Mouse (Mus musculus) CH12.LX (cell line): ENCODE data around the gene Tcf7l1. TPM values are rescaled to one million over a fixed set of nuclear protein-coding genes. Genes with fewer than 3 reads are reported as not detected.

Experiments used
- DNase-seq: peaks from one replicate; pipeline ENCODE4 v3.0.0-alpha.2; 2013; ENCODE audit errors: extremely low read depth
- H3K27ac ChIP-seq: 2 replicates; pipeline ENCODE4 v1.5.1; 2012; ENCODE audit warnings: low read depth, mild to moderate bottlenecking, control low read depth, moderate library complexity; ENCODE audit not compliant: insufficient read depth
- H3K27me3 ChIP-seq: replicated peaks from 2 replicates; pipeline ENCODE3; 2012; ENCODE audit warnings: inconsistent platforms
- H3K36me3 ChIP-seq, 2 experiments: replicated peaks in 1 of 2; 2 replicates each; pipeline versions ENCODE3 to v1.6.1; 2012; ENCODE audit warnings: inconsistent platforms in 1 of 2, low read length in 1 of 2, mild to moderate bottlenecking in 1 of 2, mixed read lengths in 1 of 2, moderate library complexity in 1 of 2; ENCODE audit not compliant: control insufficient read depth in 1 of 2, insufficient read depth in 1 of 2
- H3K4me1 ChIP-seq, 2 experiments: 2 replicates each; pipeline ENCODE4 v1.6.1; 2012; ENCODE audit warnings: inconsistent platforms in 1 of 2, moderate library complexity in 1 of 2; ENCODE audit not compliant: insufficient read depth in 2 of 2, control insufficient read depth in 1 of 2
- H3K4me2 ChIP-seq: 2 replicates; pipeline ENCODE4 v1.6.1; 2012; ENCODE audit warnings: low read depth, mild to moderate bottlenecking, control low read depth; ENCODE audit not compliant: poor library complexity, insufficient read depth, severe bottlenecking
- H3K4me3 ChIP-seq, 3 experiments: fragments of 150-350 bp in 1 of 3; sonication (generic) in 1 of 3; replicated peaks in 1 of 3; 2 replicates each; pipeline versions ENCODE3 to v1.5.1; 2011 to 2012; ENCODE audit warnings: low read depth in 2 of 3, low read length in 2 of 3, mild to moderate bottlenecking in 2 of 3, moderate library complexity in 2 of 3, control low read depth in 1 of 3, improper control_type of control experiment in 1 of 3, inconsistent platforms in 1 of 3, mixed read lengths in 1 of 3; ENCODE audit not compliant: poor library complexity in 1 of 3
- H3K79me2 ChIP-seq: replicated peaks from 2 replicates; pipeline ENCODE4 v1.6.1; 2012; ENCODE audit warnings: mild to moderate bottlenecking, moderate library complexity; ENCODE audit not compliant: control insufficient read depth, poor library complexity, insufficient read depth, severe bottlenecking; ENCODE audit errors: extremely low read depth
- H3K9ac ChIP-seq: 2 replicates; pipeline ENCODE4 v1.6.1; 2012; ENCODE audit warnings: low read depth, mild to moderate bottlenecking, control low read depth, moderate library complexity; ENCODE audit not compliant: insufficient read depth
- H3K9me3 ChIP-seq: replicated peaks from 2 replicates; pipeline ENCODE3; 2012; ENCODE audit warnings: low read length, inconsistent platforms, mixed read lengths
- CHD1 ChIP-seq: IDR thresholded peaks from 2 replicates; pipeline ENCODE4 v1.6.1; 2012; ENCODE audit warnings: low read depth, low read length, improper control_type of control experiment, inconsistent platforms
- CHD2 ChIP-seq: IDR thresholded peaks from 2 replicates; pipeline ENCODE4 v1.6.1; 2011; ENCODE audit warnings: low read length, improper control_type of control experiment
- E2F4 ChIP-seq: IDR thresholded peaks from 2 replicates; pipeline ENCODE4 v1.6.1; 2011; ENCODE audit warnings: low read depth, low read length, improper control_type of control experiment; ENCODE audit not compliant: insufficient replicate concordance
- ETS1 ChIP-seq: conservative IDR thresholded peaks from 2 replicates; pipeline ENCODE4 v1.6.1; 2012; ENCODE audit warnings: low read depth, mild to moderate bottlenecking, inconsistent platforms, low read length, improper control_type of control experiment, moderate library complexity
- GABPA ChIP-seq: IDR thresholded peaks from 2 replicates; pipeline ENCODE4 v1.6.1; 2012; ENCODE audit warnings: low read depth, low read length, improper control_type of control experiment, inconsistent platforms; ENCODE audit not compliant: insufficient replicate concordance
- HCFC1 ChIP-seq: IDR thresholded peaks from 2 replicates; pipeline ENCODE4 v1.6.1; 2012; ENCODE audit warnings: low read depth, mild to moderate bottlenecking, inconsistent platforms, low read length, improper control_type of control experiment
- JUN ChIP-seq: IDR thresholded peaks from 2 replicates; pipeline ENCODE4 v1.6.1; 2011; ENCODE audit warnings: low read depth, mild to moderate bottlenecking, low read length, improper control_type of control experiment, moderate library complexity; ENCODE audit not compliant: insufficient read depth
- KAT2A ChIP-seq: IDR thresholded peaks from 2 replicates; pipeline ENCODE4 v1.6.1; 2012; ENCODE audit warnings: low read length, improper control_type of control experiment, inconsistent platforms; ENCODE audit not compliant: insufficient replicate concordance
- MAFK ChIP-seq: IDR thresholded peaks from 2 replicates; pipeline ENCODE4 v1.6.1; 2011; ENCODE audit warnings: low read length, improper control_type of control experiment; ENCODE audit not compliant: insufficient replicate concordance
- MEF2A ChIP-seq: IDR thresholded peaks from 2 replicates; pipeline ENCODE4 v1.6.1; 2014; ENCODE audit warnings: low read depth, mild to moderate bottlenecking, inconsistent platforms, low read length, improper control_type of control experiment, borderline replicate concordance
- NRF1 ChIP-seq: IDR thresholded peaks from 2 replicates; pipeline ENCODE4 v1.6.1; 2014; ENCODE audit warnings: low read depth, mild to moderate bottlenecking, inconsistent platforms, low read length, improper control_type of control experiment, moderate library complexity
- PAX5 ChIP-seq: IDR thresholded peaks from 2 replicates; pipeline ENCODE4 v1.6.1; 2012; ENCODE audit warnings: low read length, inconsistent platforms, mixed read lengths
- POLR2AphosphoS2 ChIP-seq: IDR thresholded peaks from 2 replicates; pipeline ENCODE4 v1.6.1; 2011; ENCODE audit warnings: low read depth, low read length, improper control_type of control experiment
- RAD21 ChIP-seq: IDR thresholded peaks from 2 replicates; pipeline ENCODE4 v1.6.1; 2011; ENCODE audit warnings: low read depth, mild to moderate bottlenecking, low read length, improper control_type of control experiment, moderate library complexity
- RCOR1 ChIP-seq: conservative IDR thresholded peaks from 2 replicates; pipeline ENCODE4 v1.6.1; 2012; ENCODE audit warnings: low read depth, mild to moderate bottlenecking, inconsistent platforms, low read length, improper control_type of control experiment
- SMC3 ChIP-seq: IDR thresholded peaks from 2 replicates; pipeline ENCODE4 v1.6.1; 2011; ENCODE audit warnings: low read depth, low read length, improper control_type of control experiment
- TBP ChIP-seq: conservative IDR thresholded peaks from 2 replicates; pipeline ENCODE4 v1.6.1; 2011; ENCODE audit warnings: low read depth, low read length, improper control_type of control experiment
- USF1 ChIP-seq: IDR thresholded peaks from 2 replicates; pipeline ENCODE4 v1.6.1; 2014; ENCODE audit warnings: low read depth, mild to moderate bottlenecking, inconsistent platforms, low read length, improper control_type of control experiment
- ZMIZ1 ChIP-seq: IDR thresholded peaks from 2 replicates; pipeline ENCODE4 v1.6.1; 2012; ENCODE audit warnings: low read depth, mild to moderate bottlenecking, inconsistent platforms, low read length, improper control_type of control experiment
- ZNF384 ChIP-seq: IDR thresholded peaks from 2 replicates; pipeline ENCODE4 v1.6.1; 2012; ENCODE audit warnings: low read depth, low read length, improper control_type of control experiment, inconsistent platforms
- dilution Hi-C: fragments of 300-500 bp; cut with MboI; formaldehyde crosslinking; loops from 2 replicates; pipeline ENCODE4 v1.14.3; 2020; ENCODE audit warnings: low sequenced_read_pairs; ENCODE audit not compliant: extremely low pct_unique_long_range_greater_than_20kb, extremely low pct_ligation_motif_present
- in situ Hi-C: fragments of 300-500 bp; cut with MboI; formaldehyde crosslinking; loops from 3 replicates; pipeline ENCODE4 v1.14.3; 2019; ENCODE audit warnings: low sequenced_read_pairs, low pct_ligation_motif_present, low pct_unique_long_range_greater_than_20kb, mixed read lengths
- polyA plus RNA-seq: library from polyadenylated mRNA; unstranded; fragments of >175 nt; gene quantifications from 2 replicates; pipeline ENCODE4 v1.2.1, GENCODE M21; 2012; ENCODE audit warnings: low read depth; ENCODE audit not compliant: insufficient read length
- total RNA-seq, 2 experiments: library from RNA; depleted of rRNA; stranded (reverse); fragments of 300-350 nt in 1 of 2; fragments of >200 nt in 1 of 2; gene quantifications; 2 replicates each; pipeline ENCODE4 v1.2.3; 2012 to 2014

Tcf7l1 gene
- total and polyA plus RNA-seq, 3 experiments = 0.13 to 9.9 (median 0.47) TPM

GRCm38 (mm10) chr6:72699467-72700126 is 89.5 kb downstream of the Tcf7l1 start:
- Histone ChIP-seq H3K9ac (no peak overlapping the region), H3K9me3 (no peaks in the 10 kb centered on the region)
- dilution Hi-C loops = no loop called here
- TF ChIP-seq E2F4 (no peak), RAD21 (no peak), KAT2A (no peak), TBP (no peak), NRF1 (no peak), POLR2AphosphoS2 (no peak), PAX5 (no peak), JUN (no peak), RCOR1 (no peak), ZNF384 (no peak), USF1 (no peak), MEF2A (no peak), GABPA (no peak), CHD2 (no peak), CHD1 (no peak), ETS1 (no peak)
- TF ChIP-seq, all 38 proteins: peak for 0
- no peak overlapping the region for H3K4me3 ChIP-seq
- in situ Hi-C loops = no loop called here
- H3K27ac ChIP-seq = no peak overlapping the region
- H3K27me3 ChIP-seq = peaks cover 1% of the 10 kb centered on the region
- no peak for DNase-seq
- H3K4me1 ChIP-seq = peaks cover 0 to 4% of the 10 kb centered on the region in 2 experiments; a peak in 1 of 4 replicates
- H3K4me2 ChIP-seq = no peak overlapping the region
- H3K36me3 ChIP-seq = no peaks in the 10 kb centered on the region
- no peaks in the 10 kb centered on the region for H3K79me2 ChIP-seq

DNA sequence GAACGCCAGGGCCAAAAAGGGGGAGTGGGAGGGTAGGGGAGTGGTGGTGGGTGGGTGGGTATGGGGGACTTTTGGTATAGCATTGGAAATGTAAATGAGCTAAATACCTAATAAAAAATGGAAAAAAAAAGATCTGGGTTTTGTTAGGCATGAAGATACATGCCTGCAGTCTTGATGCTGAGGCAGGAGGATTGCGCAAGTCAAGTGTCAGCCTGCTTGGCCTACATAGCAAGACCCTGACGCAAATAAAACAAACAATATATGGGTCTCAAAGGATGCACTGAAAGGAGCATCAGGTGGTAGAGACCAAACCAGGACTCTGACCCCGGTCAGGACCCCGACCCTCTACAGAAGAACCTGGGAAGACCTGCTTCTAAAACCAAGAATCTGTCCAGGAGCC is 90.5 kb downstream of the Tcf7l1 start:
- dilution Hi-C loops = no loop called here
- in situ Hi-C loops = no loop called here

More for the DNA sequence above, 90.5 kb downstream of the Tcf7l1 start:
- H3K4me3 ChIP-seq = no peak overlapping the region
- no peaks in the 10 kb centered on the region for H3K79me2 ChIP-seq
- peaks cover 2% of the 10 kb centered on the region for H3K27me3 ChIP-seq
- no peaks in the 10 kb centered on the region for H3K36me3 ChIP-seq
- no peak overlapping the region for H3K9ac ChIP-seq
- no peak overlapping the region for H3K27ac ChIP-seq
- no peak for DNase-seq
- peaks cover 0 to 4% of the 10 kb centered on the region in 2 experiments; a peak in 1 of 4 replicates for H3K4me1 ChIP-seq
- no peak for TF ChIP-seq HCFC1
- TF ChIP-seq ZMIZ1 = no peak
- no peak for TF ChIP-seq MAFK
- TF ChIP-seq PAX5 = no peak
- no peak for TF ChIP-seq ETS1
- no peak for TF ChIP-seq SMC3
- H3K4me2 ChIP-seq = no peak overlapping the region
- H3K9me3 ChIP-seq = no peaks in the 10 kb centered on the region
